Mouse (Mus musculus) kidney, postnatal 14 days (tissue): ENCODE results near the gene Hist1h2be.
A peak's percentile ranks its signal among the peaks of the same experiment; 100 is the strongest.

Experiments used
- DNase-seq: peaks from one replicate; pipeline ENCODE4 v3.0.0; 2022; ENCODE audit warnings: mixed read lengths

Hist1h2be gene

GRCm38 (mm10) chr13:23620733-23621531 lies at the start of gene Hist1h2be:
Gene Hist1h2be, minus strand, starts transcription at chr13:23621124.
- peak; percentile 82 for DNase-seq

GRCm38 (mm10) chr13:23662536-23662935 lies 41.6 kb upstream of the Hist1h2be start:
- no peak for DNase-seq

GRCm38 (mm10) chr13:23659636-23660366 lies 38.9 kb upstream of the Hist1h2be start:
- DNase-seq = no peak

GRCm38 (mm10) chr13:23630653-23631052 lies 9.7 kb upstream of the Hist1h2be start:
- DNase-seq = peak; percentile 17

- DNase-seq = peak; percentile 10
Observed at GRCm38 (mm10) chr13:23622861-23623450, 2.0 kb upstream of the Hist1h2be start.

- peak; percentile 94 for DNase-seq
Observed at GRCm38 (mm10) chr13:23622175-23622671, 1.3 kb upstream of the Hist1h2be start, which contains the start of gene Hist1h1e. Gene Hist1h1e, minus strand, starts transcription at chr13:23622558.

GRCm38 (mm10) chr13:23621532-23622174 lies 729 bp upstream of the Hist1h2be start:
- peak; percentile 79 for DNase-seq

GRCm38 (mm10) chr13:23620056-23620732 lies 730 bp downstream of the Hist1h2be start:
- DNase-seq = no peak

GRCm38 (mm10) chr13:23611638-23612037 lies 9.3 kb downstream of the Hist1h2be start:
- DNase-seq = no peak

GRCm38 (mm10) chr13:23610393-23610792 lies 10.5 kb downstream of the Hist1h2be start:
- no peak for DNase-seq

- no peak for DNase-seq
Observed at GRCm38 (mm10) chr13:23609844-23610243, 11.1 kb downstream of the Hist1h2be start.

- DNase-seq = no peak
Observed at GRCm38 (mm10) chr13:23609209-23609608, 11.7 kb downstream of the Hist1h2be start.

GRCm38 (mm10) chr13:23605052-23605451 lies 15.9 kb downstream of the Hist1h2be start:
- DNase-seq = no peak

GRCm38 (mm10) chr13:23604452-23604851 lies 16.5 kb downstream of the Hist1h2be start:
- DNase-seq = no peak

GRCm38 (mm10) chr13:23603182-23603699 lies 17.7 kb downstream of the Hist1h2be start:
- no peak for DNase-seq

- peak; percentile 79 for DNase-seq
Observed at GRCm38 (mm10) chr13:23597957-23598356, 23.0 kb downstream of the Hist1h2be start.

- DNase-seq = no peak
Observed at GRCm38 (mm10) chr13:23595622-23596372, 25.1 kb downstream of the Hist1h2be start.

GRCm38 (mm10) chr13:23595185-23595584 lies 25.7 kb downstream of the Hist1h2be start:
- no peak for DNase-seq

- peak; percentile 42 for DNase-seq
Observed at GRCm38 (mm10) chr13:23593051-23593770, 27.7 kb downstream of the Hist1h2be start.

GRCm38 (mm10) chr13:23592614-23593013 lies 28.3 kb downstream of the Hist1h2be start:
- no peak for DNase-seq
